Mouse (Mus musculus) lung, postnatal 0 days (tissue): Measurements from ENCODE around the gene Klhdc3. TPM values are rescaled to one million over a fixed set of nuclear protein-coding genes. Genes with fewer than 3 reads are reported as not detected.

Experiments
- ATAC-seq: fragments of 200-750 bp; cut with Nextera tagmentation; 2 replicates; pipeline ENCODE4 v1.8.0; 2017; ENCODE audit warnings: moderate library complexity
- DNase-seq: peaks from one replicate; pipeline ENCODE4 v3.0.0-alpha.2; 2016; ENCODE audit warnings: low spot score
- H3K27ac ChIP-seq: fragments of 300-500 bp; sonication (generic); 2 replicates; pipeline ENCODE4 v1.5.1; 2014; ENCODE audit warnings: antibody characterized with exemption, mild to moderate bottlenecking, low read length, mixed read lengths
- H3K27me3 ChIP-seq: fragments of 300-500 bp; sonication (generic); replicated peaks from 2 replicates; pipeline ENCODE4 v1.6.1; 2014; ENCODE audit warnings: low read length, mixed read lengths; ENCODE audit not compliant: insufficient read depth
- H3K36me3 ChIP-seq: fragments of 300-500 bp; sonication (generic); 2 replicates; pipeline ENCODE4 v1.6.1; 2014; ENCODE audit warnings: low read length, mixed read lengths; ENCODE audit not compliant: insufficient read depth
- H3K4me1 ChIP-seq: fragments of 300-500 bp; sonication (generic); 2 replicates; pipeline ENCODE4 v1.6.1; 2014; ENCODE audit warnings: antibody characterized with exemption, low read depth, low read length, mixed read lengths; ENCODE audit not compliant: insufficient read depth
- H3K4me2 ChIP-seq: fragments of 300-500 bp; sonication (generic); replicated peaks from 2 replicates; pipeline ENCODE4 v1.6.1; 2014; ENCODE audit warnings: low read depth, mild to moderate bottlenecking, low read length, moderate library complexity, mixed read lengths
- H3K4me3 ChIP-seq: fragments of 300-500 bp; sonication (generic); 2 replicates; pipeline ENCODE4 v1.5.1; 2014; ENCODE audit warnings: low read depth, low read length
- H3K9ac ChIP-seq: fragments of 300-500 bp; sonication (generic); replicated peaks from 2 replicates; pipeline ENCODE4 v1.6.1; 2014; ENCODE audit warnings: low read depth, mild to moderate bottlenecking
- H3K9me3 ChIP-seq: fragments of 300-500 bp; sonication (generic); 2 replicates; pipeline ENCODE4 v1.6.1; 2016; ENCODE audit warnings: low read length, mixed read lengths
- CTCF ChIP-seq: IDR thresholded peaks from 2 replicates; pipeline ENCODE4 v1.5.1; 2016; ENCODE audit warnings: antibody characterized with exemption, mild to moderate bottlenecking
- EP300 ChIP-seq: IDR thresholded peaks from 2 replicates; pipeline ENCODE4 v1.6.1; 2016; ENCODE audit warnings: antibody characterized with exemption, mild to moderate bottlenecking, control low read depth
- WGBS: fragments of 180-500 bp; shearing (Covaris S2); extraction: QIAGEN DNeasy Blood & Tissue Kit; methylation state at CpG from one replicate; pipeline ENCODE4 v1.1.7; 2014; 5-methylcytosine and 5-hydroxymethylcytosine counted together
- polyA plus RNA-seq: library from polyadenylated mRNA; unstranded; fragments of >200 nt; fragmentation: Nextera tagmentation; extraction: Ambion mirVana; gene quantifications from 2 replicates; pipeline ENCODE4 v1.2.1, GENCODE M21; 2015

Gene Klhdc3
- polyA plus RNA-seq, 1 experiment from 2014 or later: 111 TPM

DNA sequence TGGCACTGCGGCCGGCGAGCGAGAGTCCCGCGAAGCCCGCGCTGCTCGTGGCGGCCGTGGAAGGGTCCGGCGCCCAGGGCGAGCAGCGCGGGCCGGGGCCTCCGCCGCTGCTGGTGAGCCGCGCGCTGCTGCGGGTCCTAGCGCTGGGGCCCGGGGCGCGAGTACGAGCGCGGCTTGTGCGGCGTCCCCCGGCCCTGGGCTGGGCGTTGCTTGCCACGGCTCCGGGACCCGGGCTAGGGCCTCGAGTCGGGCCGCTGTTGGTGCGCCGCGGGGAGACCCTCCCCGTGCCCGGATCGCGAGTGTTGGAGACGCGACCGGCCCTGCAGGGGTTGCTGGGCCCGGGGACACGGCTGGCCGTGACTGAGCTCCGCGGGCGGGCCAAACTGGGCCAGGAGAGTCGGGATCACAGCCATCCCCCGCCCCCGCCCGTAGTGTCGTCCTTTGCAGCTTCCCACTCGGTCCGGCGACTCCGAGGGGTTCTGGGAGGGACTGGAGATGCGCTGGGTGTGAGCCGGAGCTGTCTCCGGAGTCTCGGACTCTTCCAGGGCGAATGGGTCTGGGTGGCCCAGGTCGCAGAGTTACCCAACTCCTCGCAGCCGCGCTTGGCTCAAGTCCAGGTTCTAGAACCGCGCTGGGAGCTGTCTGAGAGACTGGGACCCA, 31.0 kb upstream of the Klhdc3 start:
- no peaks in the 10 kb centered on the region for H3K9me3 ChIP-seq
- H3K4me1 ChIP-seq: peaks cover 12% of the 10 kb centered on the region; the same call in 1 of the 2 replicates
- peak overlapping the region; percentile 86 for H3K27ac ChIP-seq
- TF ChIP-seq EP300: no peak
- TF ChIP-seq CTCF: no peak
- DNase-seq: peak; percentile 55
- peak overlapping the region; percentile 86 for H3K9ac ChIP-seq
- 0 out of 2 replicates have a peak, but pooled peaks cover 4% of the 10 kb centered on the region for H3K36me3 ChIP-seq
- WGBS: 1% methylated on average over 52 of the region's 76 CpGs
- peak; percentile 49 for ATAC-seq
- peak overlapping the region; percentile 98 for H3K4me2 ChIP-seq
- peak overlapping the region; percentile 100 for H3K4me3 ChIP-seq
- H3K27me3 ChIP-seq: no peaks in the 10 kb centered on the region

- no peak for TF ChIP-seq CTCF
- no peak; the same call in 1 of the 2 replicates for TF ChIP-seq EP300
- H3K9me3 ChIP-seq: no peaks in the 10 kb centered on the region
- H3K4me3 ChIP-seq: peak within 1 kb of the TSS; percentile 100
- no peaks in the 10 kb centered on the region for H3K27me3 ChIP-seq
- H3K9ac ChIP-seq: peak within 1 kb of the TSS; percentile 86
- 0 out of 2 replicates have a peak, but pooled peaks cover 4% of the 10 kb centered on the region for H3K36me3 ChIP-seq
- 8% methylated on average over 34 of the region's 36 CpGs for WGBS
- H3K27ac ChIP-seq: peak within 1 kb of the TSS; percentile 86
- H3K4me1 ChIP-seq: peaks cover 12% of the 10 kb centered on the region; the same call in 1 of the 2 replicates
- ATAC-seq (peak; percentile 93), DNase-seq (peak; percentile 98)
- H3K4me2 ChIP-seq: peak within 1 kb of the TSS; percentile 98
Measured at GRCm38 (mm10) chr17:46710959-46711597, 30.4 kb upstream of the Klhdc3 start, which contains the start of gene Pex6. TSS of gene Pex6 (plus strand) at chr17:46711463.

DNA sequence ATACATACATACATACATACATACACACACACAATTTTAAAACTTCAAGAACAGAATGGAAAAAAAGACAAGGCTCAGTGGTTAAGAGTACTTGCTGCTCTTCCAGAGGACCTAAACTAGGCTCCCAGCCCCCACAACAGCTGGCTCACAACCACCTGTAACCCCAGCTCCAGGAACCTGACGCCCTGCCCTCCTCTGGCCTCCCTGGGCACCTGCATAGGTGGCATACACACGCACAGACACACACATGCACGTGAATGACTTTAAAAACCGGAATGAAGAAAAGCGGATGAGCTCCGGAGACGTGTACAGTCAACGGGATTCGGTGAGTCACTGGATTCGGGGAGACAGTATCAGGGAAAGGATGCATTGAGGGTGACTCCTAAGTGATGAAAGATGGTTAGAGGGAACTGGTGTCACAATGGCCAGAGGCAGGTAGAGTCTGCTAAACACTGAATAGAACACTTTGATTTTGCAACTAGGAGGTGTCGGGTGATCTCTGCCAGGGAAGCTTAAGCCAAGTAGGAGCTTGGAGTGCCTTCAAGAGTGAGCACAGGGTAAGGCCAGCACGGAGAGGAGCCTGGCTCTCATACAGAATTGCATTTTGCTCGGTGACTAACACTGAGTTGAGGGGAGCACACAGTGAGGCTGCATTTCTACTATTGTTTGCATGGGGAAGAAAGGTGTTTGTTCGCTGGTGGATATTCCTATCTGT, 25.8 kb upstream of the Klhdc3 start:
- no peak overlapping the region for H3K4me2 ChIP-seq

GRCm38 (mm10) chr17:46704887-46705835, 24.4 kb upstream of the Klhdc3 start, which contains the start of gene Ppp2r5d:
TSS of gene Ppp2r5d (minus strand) at chr17:46705111.
- H3K4me1 ChIP-seq: peaks cover 10% of the 10 kb centered on the region; the same call in 1 of the 2 replicates
- peak within 1 kb of the TSS; percentile 86 for H3K27ac ChIP-seq
- peak; percentile 99 for DNase-seq
- H3K27me3 ChIP-seq: no peaks in the 10 kb centered on the region
- WGBS: 1% methylated on average over 48 of the region's 48 CpGs
- peak; percentile 97 for ATAC-seq
- H3K9ac ChIP-seq: peak within 1 kb of the TSS; percentile 72
- no peaks in the 10 kb centered on the region for H3K9me3 ChIP-seq
- H3K4me3 ChIP-seq: peak within 1 kb of the TSS; percentile 84
- TF ChIP-seq EP300: no peak
- peak; percentile 11; the same call in 1 of the 2 replicates for TF ChIP-seq CTCF
- H3K4me2 ChIP-seq: peak within 1 kb of the TSS; percentile 82
- no peaks in the 10 kb centered on the region for H3K36me3 ChIP-seq

More for the DNA sequence above, 25.8 kb upstream of the Klhdc3 start:
- H3K4me3 ChIP-seq: no peak overlapping the region
- no peak overlapping the region for H3K27ac ChIP-seq
- peaks cover 13% of the 10 kb centered on the region; the same call in 1 of the 2 replicates for H3K4me1 ChIP-seq
- TF ChIP-seq CTCF (no peak), EP300 (no peak)
- no peaks in the 10 kb centered on the region for H3K9me3 ChIP-seq
- H3K27me3 ChIP-seq: no peaks in the 10 kb centered on the region
- DNase-seq (peak; percentile 44), ATAC-seq (no peak)
- no peaks in the 10 kb centered on the region for H3K36me3 ChIP-seq
- no peak overlapping the region for H3K9ac ChIP-seq
- 84% methylated on average over 14 of the region's 14 CpGs for WGBS

DNA sequence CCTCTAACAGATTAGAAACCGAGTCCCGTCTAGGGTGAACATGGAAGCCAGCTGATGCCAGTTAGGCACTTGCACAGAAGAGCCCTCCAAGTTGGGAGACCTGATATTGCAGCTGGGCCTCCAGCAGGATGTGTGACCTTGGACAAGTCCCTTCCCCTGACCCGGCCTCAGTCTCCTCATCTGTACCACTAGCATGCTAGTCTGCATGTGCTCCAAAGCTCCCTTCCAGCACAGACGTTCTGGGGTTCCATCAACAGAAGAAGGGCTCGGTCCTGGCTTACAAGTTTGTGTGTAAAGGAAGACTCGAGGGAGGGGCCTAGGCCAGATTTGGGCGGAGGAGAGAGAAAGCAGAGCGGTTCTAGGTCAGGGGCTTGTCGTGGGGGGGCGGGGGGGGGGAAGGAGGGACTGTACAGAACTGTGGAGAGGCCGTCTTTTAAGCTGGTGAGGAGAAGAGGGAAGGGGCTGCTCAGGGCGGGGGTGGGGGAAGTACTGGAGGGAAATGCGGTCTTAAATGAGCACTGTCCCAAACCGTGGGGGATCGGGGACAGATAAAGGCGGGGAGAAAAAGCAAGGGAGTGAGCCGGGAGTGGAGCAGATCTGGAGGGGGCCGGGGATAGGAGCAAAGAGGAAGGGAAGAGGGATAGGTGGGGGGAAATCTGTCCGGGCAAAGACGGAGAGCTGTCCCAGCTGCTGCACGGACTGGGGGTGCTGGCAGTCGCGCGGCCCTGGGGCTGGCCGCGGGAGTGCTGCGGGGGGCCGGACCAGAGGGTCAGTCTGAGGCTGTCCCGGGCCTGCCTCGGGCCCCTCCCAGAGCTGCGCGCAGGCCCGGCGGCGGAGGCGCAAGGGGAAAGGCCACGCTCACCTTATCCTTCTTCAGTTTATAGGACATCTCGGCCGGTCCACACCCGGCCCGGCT, 23.5 kb upstream of the Klhdc3 start:
- WGBS: 5% methylated on average over 27 of the region's 41 CpGs
- no peaks in the 10 kb centered on the region for H3K27me3 ChIP-seq

More for the DNA sequence above, 23.5 kb upstream of the Klhdc3 start:
- no peaks in the 10 kb centered on the region for H3K36me3 ChIP-seq
- peak; percentile 80 for ATAC-seq
- no peak for TF ChIP-seq EP300
- no peak for TF ChIP-seq CTCF
- peak; percentile 75 for DNase-seq
- peak overlapping the region; percentile 86 for H3K27ac ChIP-seq
- peaks cover 10% of the 10 kb centered on the region; the same call in 1 of the 2 replicates for H3K4me1 ChIP-seq
- H3K4me2 ChIP-seq: peak overlapping the region; percentile 82
- peak overlapping the region; percentile 72 for H3K9ac ChIP-seq
- H3K4me3 ChIP-seq: peak overlapping the region; percentile 84
- H3K9me3 ChIP-seq: no peaks in the 10 kb centered on the region
